In genomic region chr10:68171974-68172373, GRCm38 (mm10) we compare ENCODE assay signal across 11 mouse cellular contexts.
A peak's percentile ranks its signal among the peaks of the same experiment; 100 is the strongest.
DNase-seq lines count a peak whose midpoint lies in the region; ATAC-seq and TF ChIP-seq lines count a peak whose summit lies in the region.
"Had no signal": no experiment of that assay in that cellular context is flagged by ENCODE, and none has a peak within 500 bp of the region (broad histone marks: within the 10 kb centered on the region; RNA-seq: fewer than 3 reads in every experiment).

No protein-coding gene starts in this region.

- no peak overlapping the region for H3K27ac ChIP-seq in kidney, postnatal 0 days
- no peak overlapping the region for H3K27ac ChIP-seq in kidney, embryonic 15.5 days
- H3K27ac ChIP-seq in CH12.LX (ENCODE audit: insufficient read depth, low read depth): no peak overlapping the region

- dilution Hi-C loops in CH12.LX (cut with MboI; ENCODE audit: extremely low pct_ligation_motif_present, extremely low pct_unique_long_range_greater_than_20kb, low sequenced_read_pairs): no loop called here

- TF ChIP-seq EP300 in CH12.LX (IDR thresholded peaks at IDR 0.05; ENCODE audit: low read length): no peak

- no peak overlapping the region for H3K4me3 ChIP-seq in kidney, postnatal 0 days (replicated peaks; ENCODE audit: low read depth, low read length)
- H3K4me3 ChIP-seq in kidney, embryonic 15.5 days (replicated peaks): no peak overlapping the region
- no peak overlapping the region for H3K4me3 ChIP-seq in CH12.LX (replicated peaks in 1 of 3; ENCODE audit: low read depth in 2 of 3, low read length in 2 of 3, poor library complexity in 1 of 3)
- H3K4me3 ChIP-seq: heart, embryonic 13.5 days had no signal

- in situ Hi-C loops in CH12.LX (cut with MboI; ENCODE audit: low pct_ligation_motif_present, low pct_unique_long_range_greater_than_20kb, low sequenced_read_pairs): no loop called here

- peaks cover 12% of the 10 kb centered on the region; the same call in 1 of the 2 replicates for H3K4me1 ChIP-seq in kidney, postnatal 0 days (replicated peaks; ENCODE audit: insufficient read depth, low read length)
- H3K4me1 ChIP-seq in kidney, embryonic 15.5 days: peaks cover 38% of the 10 kb centered on the region
- H3K4me1 ChIP-seq in CH12.LX (ENCODE audit: control insufficient read depth in 1 of 2, insufficient read depth in 2 of 2): peaks cover 24 to 46% of the 10 kb centered on the region in 2 experiments

- no peaks in the 10 kb centered on the region for H3K27me3 ChIP-seq in kidney, postnatal 0 days (ENCODE audit: insufficient read depth, low read length)
- H3K27me3 ChIP-seq in kidney, embryonic 15.5 days: no peaks in the 10 kb centered on the region
- no peaks in the 10 kb centered on the region for H3K27me3 ChIP-seq in CH12.LX (replicated peaks)
- H3K27me3 ChIP-seq: heart, embryonic 13.5 days; Patski had no signal

- TF ChIP-seq RAD21 in CH12.LX (IDR thresholded peaks at IDR 0.05; ENCODE audit: low read depth, low read length): peak; percentile 19

- peak; percentile 53 for TF ChIP-seq CTCF in kidney, postnatal 0 days (IDR thresholded peaks at IDR 0.05; ENCODE audit: low read depth)
- TF ChIP-seq CTCF in CH12.LX (conservative IDR thresholded peaks at IDR 0.05 in 1 of 2, IDR thresholded peaks at IDR 0.05 in 1 of 2; ENCODE audit: low read depth in 2 of 2, low read length in 2 of 2): peak in 1 of 2 experiments; percentile 43; a peak in 2 of 4 replicates

- no peak overlapping the region for H3K4me2 ChIP-seq in kidney, postnatal 0 days (ENCODE audit: low read length)
- no peak overlapping the region for H3K4me2 ChIP-seq in kidney, embryonic 15.5 days
- no peak overlapping the region for H3K4me2 ChIP-seq in CH12.LX (ENCODE audit: insufficient read depth, low read depth, poor library complexity, severe bottlenecking)
- H3K4me2 ChIP-seq: heart, embryonic 13.5 days had no signal

- 70% methylated on average over 9 of the region's 9 CpGs for WGBS in kidney, postnatal 0 days
- 70% methylated on average over 9 of the region's 9 CpGs for WGBS in kidney, embryonic 15.5 days

- no peak for TF ChIP-seq POLR2A in CH12.LX (IDR thresholded peaks at IDR 0.05; ENCODE audit: low read depth, low read length)

- no peaks in the 10 kb centered on the region for H3K36me3 ChIP-seq in kidney, postnatal 0 days (ENCODE audit: insufficient read depth, low read length)
- peaks cover 15% of the 10 kb centered on the region; the same call in 1 of the 2 replicates for H3K36me3 ChIP-seq in kidney, embryonic 15.5 days
- H3K36me3 ChIP-seq in CH12.LX (replicated peaks in 1 of 2; ENCODE audit: control insufficient read depth in 1 of 2, insufficient read depth in 1 of 2, low read length in 1 of 2): peaks cover 0 to 21% of the 10 kb centered on the region in 2 experiments

- H3K9me3 ChIP-seq in kidney, postnatal 0 days (replicated peaks; ENCODE audit: low read length): no peaks in the 10 kb centered on the region
- no peaks in the 10 kb centered on the region for H3K9me3 ChIP-seq in kidney, embryonic 15.5 days (replicated peaks)
- H3K9me3 ChIP-seq in CH12.LX (replicated peaks; ENCODE audit: low read length): no peaks in the 10 kb centered on the region
- H3K9me3 ChIP-seq: heart, embryonic 13.5 days had no signal

- no peak overlapping the region for H3K9ac ChIP-seq in kidney, postnatal 0 days (ENCODE audit: low read depth, low read length)
- H3K9ac ChIP-seq in kidney, embryonic 15.5 days: no peak overlapping the region
- H3K9ac ChIP-seq in CH12.LX (ENCODE audit: insufficient read depth, low read depth): no peak overlapping the region
- H3K9ac ChIP-seq: heart, embryonic 13.5 days had no signal

- ATAC-seq in kidney, postnatal 0 days (replicated peaks; ENCODE audit: low FRiP score, low read depth): no peak
- no peak for ATAC-seq in kidney, embryonic 15.5 days (replicated peaks; ENCODE audit: low FRiP score)
- ATAC-seq in megakaryocyte-erythroid progenitor cell, adult 5-6 weeks (replicated peaks; ENCODE audit: low FRiP score, low TSS enrichment, poor library complexity, severe bottlenecking): 0 out of 2 replicates have a peak, but pooled peaks have one; percentile 49
- ATAC-seq: hindbrain, embryonic 16.5 days; Patski had no signal

- no peak for DNase-seq in kidney, postnatal 0 days (ENCODE audit: low spot score)
- DNase-seq in B cell, adult 2 months: peak; percentile 31 to 42
- no peak for DNase-seq in CH12.LX (ENCODE audit: extremely low read depth)
- no peak for DNase-seq in right cerebral cortex, postnatal 4 days
- no peak for DNase-seq in frontal cortex, postnatal 10 days (ENCODE audit: low spot score in 2 of 2)
- DNase-seq: cerebellum, postnatal 36 days had no signal

- H3K79me2 ChIP-seq in CH12.LX (replicated peaks; ENCODE audit: control insufficient read depth, extremely low read depth, insufficient read depth, poor library complexity, severe bottlenecking): no peaks in the 10 kb centered on the region

TF ChIP-seq in CH12.LX, 34 proteins besides CTCF, POLR2A, EP300 and RAD21:
- TF ChIP-seq SMC3 (IDR thresholded peaks at IDR 0.05; ENCODE audit: low read depth, low read length) (peak; percentile 46; the same call in 1 of the 2 replicates), MAZ (IDR thresholded peaks at IDR 0.05; ENCODE audit: low read depth, low read length) (no peak)

Comparison
In these comparisons a context has a peak if more than half of its experiments do, and no peak if none do; other contexts are left out.
1. DNase-seq: peak in B cell, adult 2 months (2 of 2); none in kidney, postnatal 0 days (single experiment), CH12.LX (single experiment), right cerebral cortex, postnatal 4 days (single experiment) and frontal cortex, postnatal 10 days (0 of 2).